Mouse (Mus musculus): ENCODE measurements around the gene Tmem63a.

GRCm38 (mm10) chr1:180905307-180905706 is 36.8 kb upstream of the Tmem63a start:
- TF ChIP-seq GATA1 (IDR thresholded peaks at IDR 0.05; ENCODE audit: borderline replicate concordance, low read length) (no peak), FLI1 (IDR thresholded peaks at IDR 0.05; ENCODE audit: low read length) (no peak)

Data from megakaryocyte, embryonic 14.5 days (primary cell).